In the genomic region with DNA sequence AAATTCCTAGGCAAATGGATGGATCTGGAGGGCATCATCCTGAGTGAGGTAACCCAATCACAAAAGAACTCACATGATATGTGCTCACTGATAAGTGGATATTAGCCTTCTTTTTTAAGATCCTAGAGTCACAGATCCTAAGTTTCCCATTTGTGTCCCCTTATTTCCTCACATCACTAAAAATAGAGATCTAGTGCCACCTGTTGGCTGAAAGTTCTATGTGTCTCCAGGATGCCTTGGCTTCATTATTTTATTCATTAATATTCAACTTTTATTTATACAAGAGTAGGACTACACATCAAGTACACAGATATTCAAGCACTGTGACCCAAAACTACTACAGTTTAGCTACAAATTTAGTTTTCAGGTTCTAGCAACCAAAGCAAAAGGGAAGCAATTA, we compare ENCODE assay signal across 11 mouse cellular contexts.
DNase-seq lines count a peak whose midpoint lies in the region; TF ChIP-seq lines count a peak whose summit lies in the region.
"Had no signal": no experiment of that assay in that cellular context is flagged by ENCODE, and none has a peak within 500 bp of the region (broad histone marks: within the 10 kb centered on the region; RNA-seq: fewer than 3 reads in every experiment).

No protein-coding gene starts in this region.

- TF ChIP-seq RAD21 in MEL (IDR thresholded peaks at IDR 0.05; ENCODE audit: low read depth, low read length): peak; percentile 48

- intact Hi-C loops in left cerebral cortex, postnatal 36 days (cut with DNase I): loop anchor here (5.0 to 10.0 kb wide), 2 partner anchors 240 to 822 kb away; no protein-coding TSS in a partner anchor

- H3K36me3 ChIP-seq in MEL (ENCODE audit: control insufficient read depth in 1 of 2, insufficient read depth in 2 of 2, low read length in 2 of 2): no peaks in the 10 kb centered on the region
- H3K36me3 ChIP-seq: liver, embryonic 15.5 days had no signal

- no peaks in the 10 kb centered on the region for H3K79me2 ChIP-seq in MEL (ENCODE audit: control insufficient read depth, insufficient read depth, low read length, poor library complexity)

- peak; percentile 41 for DNase-seq in embryo, embryonic 10 days (ENCODE audit: low spot score)
- DNase-seq in embryo, embryonic 9.5 days (ENCODE audit: extremely low spot score): no peak
- peak; percentile 18 to 41 for DNase-seq in kidney, postnatal 36 days
- DNase-seq in kidney, adult 18-20 months: no peak
- peak; percentile 21 for DNase-seq in MEL (ENCODE audit: low read depth, low spot score)
- peak; percentile 12 for DNase-seq in forelimb bud, embryonic 11.5 days (ENCODE audit: low read depth, low spot score)
- no peak for DNase-seq in left cerebral cortex, postnatal 36 days (ENCODE audit: low spot score in 2 of 2)
- DNase-seq in urinary bladder, postnatal 25 days (ENCODE audit: low spot score): no peak
- DNase-seq: adrenal gland, adult 8-10 months; right cerebral cortex, postnatal 25 days had no signal

- TF ChIP-seq POLR2A in MEL (IDR thresholded peaks at IDR 0.05; ENCODE audit: control insufficient read depth in 1 of 2, insufficient read depth in 1 of 2, low read depth in 1 of 2, low read length in 2 of 2, poor library complexity in 1 of 2): no peak

- H3K27me3 ChIP-seq in MEL (ENCODE audit: control insufficient read depth in 1 of 2, insufficient read depth in 2 of 2, low read length in 2 of 2): no peaks in the 10 kb centered on the region; a peak in 1 of 4 replicates
- H3K27me3 ChIP-seq: liver, embryonic 15.5 days had no signal

- TF ChIP-seq CTCF in MEL (IDR thresholded peaks at IDR 0.05 in 2 of 3, conservative IDR thresholded peaks at IDR 0.05 in 1 of 3; ENCODE audit: control insufficient read depth in 1 of 3, insufficient read depth in 1 of 3, low read depth in 2 of 3, low read length in 3 of 3, poor library complexity in 1 of 3, severe bottlenecking in 1 of 3): peak; percentile 7 to 49 (median 14); a peak in 3 of 6 replicates

- H3K4me1 ChIP-seq in MEL (ENCODE audit: control insufficient read depth in 1 of 2, insufficient read depth in 2 of 2, low read length in 2 of 2): no peaks in the 10 kb centered on the region
- H3K4me1 ChIP-seq: liver, embryonic 15.5 days had no signal

- H3K9ac ChIP-seq in MEL (ENCODE audit: control insufficient read depth, low read depth, low read length, poor library complexity, severe bottlenecking): no peak overlapping the region
- H3K9ac ChIP-seq: liver, embryonic 15.5 days had no signal

- TF ChIP-seq EP300 in MEL (IDR thresholded peaks at IDR 0.05; ENCODE audit: low read depth in 1 of 2, low read length in 2 of 2): no peak

- H3K4me3 ChIP-seq in MEL (ENCODE audit: control insufficient read depth in 1 of 2, insufficient read depth in 1 of 2, low read depth in 2 of 2, low read length in 2 of 2): no peak overlapping the region
- H3K4me3 ChIP-seq: liver, embryonic 15.5 days had no signal

- no peaks in the 10 kb centered on the region; the same call in 1 of the 2 replicates for H3K9me3 ChIP-seq in MEL (replicated peaks; ENCODE audit: insufficient read depth, low read length)
- H3K9me3 ChIP-seq: liver, embryonic 15.5 days had no signal

- no peak overlapping the region for H3K27ac ChIP-seq in MEL (ENCODE audit: control insufficient read depth, low read depth, low read length)
- H3K27ac ChIP-seq: liver, embryonic 15.5 days had no signal

TF ChIP-seq in MEL, 35 proteins besides CTCF, POLR2A, EP300 and RAD21:
- TF ChIP-seq ZC3H11A (IDR thresholded peaks at IDR 0.05; ENCODE audit: low read depth, low read length) (0 out of 2 replicates have a peak, but pooled peaks have one; percentile 11), ZNF384 (IDR thresholded peaks at IDR 0.05; ENCODE audit: low read depth, low read length) (no peak), JUND (IDR thresholded peaks at IDR 0.05; ENCODE audit: low read depth, low read length) (no peak), SMC3 (IDR thresholded peaks at IDR 0.05; ENCODE audit: low read depth, low read length) (peak; percentile 51)

Comparison
In these comparisons a context has a peak if more than half of its experiments do, and no peak if none do; other contexts are left out.
1. DNase-seq: peak in embryo, embryonic 10 days (single experiment), kidney, postnatal 36 days (2 of 2), MEL (single experiment) and forelimb bud, embryonic 11.5 days (single experiment); none in embryo, embryonic 9.5 days (single experiment), kidney, adult 18-20 months (single experiment), left cerebral cortex, postnatal 36 days (0 of 2) and urinary bladder, postnatal 25 days (single experiment).